Mouse (Mus musculus): ENCODE data around the gene Retn. TPM values are rescaled to one million over a fixed set of nuclear protein-coding genes. Genes with fewer than 3 reads are reported as not detected.

The Retn gene
- total RNA-seq, 2 experiments from 2014 or later, result 2.0 to 2.3 TPM

DNA sequence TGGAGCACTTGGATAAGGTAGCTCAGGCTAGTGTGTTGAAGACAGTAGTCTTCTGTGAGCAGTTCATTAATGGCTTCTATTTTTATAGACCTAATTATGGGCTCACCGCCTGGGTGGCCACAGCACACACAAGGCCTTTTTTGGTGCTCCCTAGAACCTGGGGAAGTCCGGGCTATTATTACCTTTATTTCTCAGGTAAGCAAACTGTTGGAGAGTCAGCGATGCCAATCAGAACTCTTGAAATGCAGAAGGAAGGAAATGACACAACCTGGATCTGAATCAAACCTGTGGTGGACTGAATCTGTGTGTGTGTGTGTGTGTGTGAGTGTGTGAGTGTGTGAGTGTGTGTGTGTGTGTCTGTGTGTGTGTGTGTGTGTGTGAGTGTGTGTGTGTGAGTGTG, 38.6 kb downstream of the Retn start, which contains the start of gene Fcer2a:
TSS of gene Fcer2a (minus strand) at position 55 of the 400 bp plus-strand sequence.
- no peak for DNase-seq

GRCm38 (mm10) chr8:3701491-3701890, 45.9 kb downstream of the Retn start:
- DNase-seq, result no peak
- intact Hi-C loops (cut with DNase I), result no loop called here

More for the DNA sequence above, 38.6 kb downstream of the Retn start, which contains the start of gene Fcer2a:
- intact Hi-C loops (cut with DNase I), result no loop called here

DNA sequence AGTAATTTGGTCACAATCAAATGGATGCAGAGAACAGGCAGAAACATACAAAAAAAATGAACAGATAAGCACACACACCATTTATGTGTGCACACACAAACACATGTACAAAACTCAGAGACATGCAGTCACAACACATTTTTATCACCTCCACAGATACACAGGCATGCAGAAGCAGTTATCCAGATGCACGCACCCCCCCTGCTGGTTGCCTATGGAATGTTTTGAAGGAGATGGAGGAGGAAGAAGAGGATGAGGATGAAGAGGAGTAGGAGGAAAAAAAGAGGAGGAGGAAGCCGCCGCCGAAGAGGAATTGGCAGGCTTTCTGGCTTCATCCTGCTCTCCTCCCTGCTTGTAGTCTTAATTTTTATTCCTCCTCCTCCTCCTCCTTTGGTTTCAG, 50.1 kb downstream of the Retn start:
- intact Hi-C loops (cut with DNase I), result no loop called here
- DNase-seq, result no peak

GRCm38 (mm10) chr8:3707611-3708010, 52.0 kb downstream of the Retn start:
- intact Hi-C loops (cut with DNase I), result no loop called here
- DNase-seq, result no peak

Other genes starting within 250 kb of the Retn start
- gene Pex11g, start 188.1 kb upstream of the Retn start, total RNA-seq (2021), result 1 to 10 TPM; 2.4 to 3.5 TPM
- gene Tex45, start 184.9 kb upstream of the Retn start, total RNA-seq (2021), result under 1 TPM in 1 of 2 experiments, not detected in 1; 0.15 TPM
- gene Zfp358, start 162.6 kb upstream of the Retn start, total RNA-seq (2021), result 10 to 100 TPM; 28.8 to 29.1 TPM
- 10 to 100 TPM; 21.3 to 23.0 TPM for gene Mcoln1, start 155.3 kb upstream of the Retn start, total RNA-seq (2021)
- gene Pnpla6, start 140.4 kb upstream of the Retn start, total RNA-seq (2021), result 10 to 100 TPM in 1 of 2 experiments, 1 to 10 TPM in 1; 8.4 to 10.4 TPM
- gene C330021F23Rik, start 87.8 kb upstream of the Retn start, total RNA-seq (2021), result not detected
- under 1 TPM; 0.36 to 0.54 TPM for gene Camsap3, start 68.5 kb upstream of the Retn start, total RNA-seq (2021)
- gene Xab2, start 34.5 kb upstream of the Retn start, total RNA-seq (2021), result 10 to 100 TPM in 1 of 2 experiments, 1 to 10 TPM in 1; 10.0 to 10.8 TPM
- 10 to 100 TPM; 73.8 to 77.0 TPM for gene Pet100, start 34.2 kb upstream of the Retn start, total RNA-seq (2021)
- gene Pcp2, start 30.2 kb upstream of the Retn start, total RNA-seq (2021), result not detected
- 1 to 10 TPM; 2.4 to 3.0 TPM for gene Stxbp2, start 24.8 kb upstream of the Retn start, total RNA-seq (2021)
- not detected for gene Mcemp1, start 10.0 kb downstream of the Retn start, total RNA-seq (2021)
- gene Fcor, start 16.6 kb downstream of the Retn start, total RNA-seq (2021), result not detected
- 10 to 100 TPM; 16.3 to 16.8 TPM for gene Trappc5, start 20.5 kb downstream of the Retn start, total RNA-seq (2021)
- gene Fcer2a, start 38.4 kb downstream of the Retn start, total RNA-seq (2021), result not detected
- gene Clec4g, start 64.9 kb downstream of the Retn start, total RNA-seq (2021), result not detected
- gene Cd209a, start 93.2 kb downstream of the Retn start, total RNA-seq (2021), result under 1 TPM; 0.22 to 0.31 TPM
- not detected for gene Cd209e, start 198.5 kb downstream of the Retn start, total RNA-seq (2021)
- gene Cd209d, start 222.8 kb downstream of the Retn start, total RNA-seq (2021), result under 1 TPM; 0.47 to 0.59 TPM